Mouse (Mus musculus) common myeloid progenitor, adult 5-6 weeks (primary cell): ENCODE measurements at regions not wholly inside any gene's neighbourhood (a gene's known extent, or its start where the extent isn't known, plus 50 kb on each side); places are given as distances from the start of the nearest gene placed in this dataset.

Experiments
- ATAC-seq: replicated peaks from 2 replicates; pipeline ENCODE4 v1.8.0; 2016; ENCODE audit warnings: low read depth, mild to moderate bottlenecking, moderate TSS enrichment, inconsistent platforms; ENCODE audit not compliant: poor library complexity, severe bottlenecking

DNA sequence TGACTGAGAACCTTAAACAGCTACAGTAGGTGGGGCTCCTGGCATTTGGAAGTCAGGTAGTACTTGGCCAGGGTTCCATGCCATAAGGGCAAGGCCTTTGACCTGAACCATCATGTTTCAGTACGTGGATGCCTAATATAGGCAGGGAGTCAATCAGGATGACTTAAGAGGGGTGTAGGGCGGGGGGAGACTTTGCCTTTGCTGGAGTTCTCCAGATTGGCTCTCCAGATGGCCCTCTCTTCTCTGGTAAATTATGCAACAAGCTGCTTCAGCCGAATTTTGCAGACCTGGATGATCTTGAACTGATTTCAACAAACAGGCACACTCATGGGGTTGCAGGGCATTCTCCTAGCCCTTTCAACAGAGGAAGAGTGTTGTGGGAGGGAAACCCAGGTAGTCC is 633.7 kb downstream of the Inhba start:
- no peak for ATAC-seq

DNA sequence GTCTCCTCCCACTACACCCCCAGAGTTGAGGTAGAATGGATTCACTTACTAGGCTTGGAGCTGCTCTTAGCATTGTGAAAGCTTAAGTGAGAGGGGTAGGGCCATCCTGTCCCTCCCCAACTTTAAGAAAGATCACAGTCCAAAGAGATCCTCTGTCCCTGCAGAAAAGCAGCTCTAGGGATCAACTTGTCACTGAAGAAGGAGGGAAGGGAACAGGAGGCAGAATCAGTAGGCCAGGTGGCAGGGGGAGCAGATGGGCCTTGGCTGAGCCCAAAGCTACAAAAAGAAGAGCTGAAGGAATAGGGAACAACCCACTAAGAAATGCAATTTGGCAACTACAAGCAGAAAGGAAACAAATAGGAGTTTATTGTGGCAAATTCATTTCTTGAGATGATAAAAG is 634.4 kb downstream of the Inhba start:
- ATAC-seq: no peak

DNA sequence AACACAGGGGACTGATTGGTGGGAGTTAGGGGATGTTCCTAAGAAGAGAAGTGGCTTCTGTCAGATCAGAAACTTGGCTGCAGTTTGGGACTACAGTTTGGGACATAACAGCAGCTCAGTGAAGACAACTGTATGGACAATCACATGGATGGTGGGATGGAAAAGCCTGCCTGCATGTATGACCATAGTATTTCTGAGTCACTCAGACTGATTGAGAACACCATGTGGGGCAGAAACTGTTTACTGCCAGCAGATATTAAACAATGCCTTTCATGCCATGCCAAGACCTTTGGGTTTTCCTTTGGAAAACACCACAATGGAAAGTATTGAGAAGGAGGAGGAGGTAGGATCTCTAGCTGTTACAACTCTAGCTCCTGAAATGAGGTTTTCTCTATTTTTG is 635.0 kb downstream of the Inhba start:
- ATAC-seq: no peak

DNA sequence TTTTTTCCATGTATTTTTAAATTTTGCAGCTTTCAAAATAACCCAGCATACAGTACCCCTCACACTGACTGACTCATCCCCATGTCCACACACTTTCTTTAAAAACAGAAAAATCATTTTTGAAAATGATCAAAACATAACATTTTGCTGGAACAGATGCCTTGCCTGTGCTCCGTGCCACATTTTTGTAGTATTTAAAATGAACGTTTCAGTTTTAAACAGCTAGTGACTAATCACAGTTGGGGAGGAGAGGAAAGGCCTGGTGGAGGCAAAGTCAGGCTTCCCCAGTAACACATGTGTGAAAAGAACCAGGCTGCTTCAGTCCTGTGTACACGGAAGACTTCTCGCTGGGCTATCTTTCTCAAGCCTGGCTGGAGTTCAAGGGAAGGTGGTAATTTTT is 644.5 kb downstream of the Inhba start:
- ATAC-seq: no peak

DNA sequence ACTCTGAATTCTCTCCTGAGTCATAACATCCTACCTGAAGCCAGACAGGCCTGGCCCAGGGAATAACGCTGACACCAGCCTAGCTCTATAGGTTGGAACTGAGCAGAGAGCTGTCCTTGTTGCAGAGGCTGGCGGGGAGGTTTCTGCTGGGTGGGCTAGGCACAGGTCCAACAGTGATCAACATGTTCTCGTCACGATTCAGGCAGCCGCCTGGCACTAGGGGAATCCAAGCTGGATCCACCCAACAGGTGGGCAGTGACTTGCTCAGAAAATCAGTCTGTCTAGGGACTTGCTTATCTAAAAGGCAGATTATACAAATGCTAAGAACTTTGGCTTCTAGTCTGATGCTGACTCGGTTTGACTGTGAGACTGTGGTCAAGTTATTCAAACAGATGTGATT is 648.2 kb downstream of the Inhba start:
- ATAC-seq: no peak

DNA sequence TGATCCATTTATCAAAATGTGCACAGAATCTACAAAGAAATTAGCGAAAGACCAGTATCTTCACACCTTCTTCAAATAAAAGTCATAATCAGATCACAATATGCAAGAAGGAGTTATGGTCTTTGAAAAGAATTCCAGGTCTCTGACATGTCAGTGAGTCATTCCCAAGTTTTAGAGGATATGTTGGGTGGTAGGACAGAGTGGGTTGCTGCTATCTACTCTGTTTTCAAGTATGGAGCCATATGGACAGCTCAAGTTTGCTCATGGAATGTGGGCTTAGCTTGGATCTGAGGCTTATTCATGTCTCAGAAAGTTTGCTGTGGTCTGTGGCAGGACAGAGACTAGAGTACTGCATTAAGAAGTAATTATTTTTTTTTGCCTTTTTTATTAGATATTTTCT is 657.0 kb downstream of the Inhba start:
- no peak for ATAC-seq

DNA sequence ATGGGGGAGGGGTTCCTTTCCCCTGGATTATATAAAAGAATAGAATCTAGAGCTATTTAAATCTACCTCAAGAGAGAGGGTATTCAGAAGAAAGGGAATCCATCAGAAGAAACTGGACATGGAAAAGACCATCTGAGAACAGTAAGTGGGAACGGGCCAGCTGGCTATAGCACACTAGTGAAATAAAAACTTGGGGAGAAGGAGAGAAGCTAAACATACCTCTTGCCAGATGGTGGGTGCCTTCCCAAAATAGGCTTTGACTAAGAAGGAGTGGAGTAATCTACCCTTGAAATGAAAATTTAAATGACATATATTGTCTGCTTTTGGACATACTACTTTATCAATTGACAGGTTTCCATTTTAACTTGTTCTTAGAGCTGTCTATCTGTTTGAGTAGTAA is 657.6 kb downstream of the Inhba start:
- no peak for ATAC-seq

DNA sequence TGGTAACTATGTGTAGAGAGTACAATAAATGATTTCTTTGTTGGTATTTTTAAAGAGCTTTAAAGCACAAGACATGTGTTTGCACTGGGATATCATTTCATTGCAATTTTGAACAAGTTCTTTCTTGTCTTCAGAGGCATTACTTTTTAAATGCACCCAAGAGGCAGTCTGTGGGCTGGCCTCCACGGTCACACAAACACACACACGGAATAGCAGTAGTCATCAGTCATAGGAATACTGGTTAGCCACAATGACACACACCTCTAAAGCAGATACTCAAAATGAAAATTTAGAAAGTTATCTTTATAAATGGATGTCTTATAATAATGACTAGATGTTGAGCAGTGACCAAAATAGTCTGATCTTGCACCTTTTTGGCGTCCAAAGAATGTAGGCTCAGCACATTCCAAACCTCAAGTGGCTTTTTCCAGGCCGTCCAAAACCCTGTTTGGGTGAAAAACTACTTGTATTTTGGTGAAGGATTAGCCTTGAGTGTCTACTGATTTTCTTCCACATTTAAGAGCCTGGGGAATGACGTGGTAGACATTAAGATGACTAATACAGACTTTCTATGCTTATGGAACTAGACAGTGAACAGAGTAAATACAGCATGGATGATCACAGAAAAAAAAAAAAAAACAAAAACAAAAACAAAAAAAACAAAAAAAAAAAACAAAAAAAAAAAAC is 658.5 kb downstream of the Inhba start:
- ATAC-seq: no peak

DNA sequence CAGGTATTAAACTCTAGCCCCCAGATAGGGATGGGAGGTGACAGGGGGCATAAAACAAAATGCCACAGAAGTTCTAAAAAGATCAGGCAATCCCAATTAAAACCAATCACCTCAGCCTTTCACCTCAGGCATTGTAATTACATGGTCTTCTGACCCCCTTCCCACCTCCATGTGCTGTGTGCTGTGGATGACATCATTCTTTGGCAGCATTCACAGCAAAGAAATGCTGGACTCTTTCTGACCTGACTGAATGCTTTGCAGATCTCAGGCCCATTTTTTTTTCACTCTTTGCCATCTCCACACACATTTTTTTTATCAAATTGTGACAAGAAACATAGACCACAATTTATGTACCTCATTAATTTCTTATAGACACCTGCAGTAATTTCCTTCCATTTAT is 659.1 kb downstream of the Inhba start:
- no peak for ATAC-seq

DNA sequence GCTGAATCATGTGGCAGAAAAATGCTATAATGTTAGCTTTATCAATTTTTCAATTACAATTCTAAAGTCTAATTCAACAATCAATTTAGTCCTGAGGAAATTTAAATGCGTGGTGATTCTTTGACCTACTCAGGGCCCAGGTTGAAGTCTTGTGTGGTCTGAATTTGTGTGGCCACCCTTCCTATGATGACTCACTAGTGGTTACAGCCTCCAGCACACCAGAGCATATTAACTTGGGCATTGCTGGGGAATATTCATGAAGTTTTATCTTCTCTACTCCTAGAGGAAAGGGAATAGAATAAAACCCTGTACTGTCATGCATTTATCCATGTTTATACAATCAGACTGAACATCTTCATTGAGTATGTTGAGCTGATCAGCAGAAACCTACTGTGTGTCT is 665.2 kb downstream of the Inhba start:
- no peak for ATAC-seq

DNA sequence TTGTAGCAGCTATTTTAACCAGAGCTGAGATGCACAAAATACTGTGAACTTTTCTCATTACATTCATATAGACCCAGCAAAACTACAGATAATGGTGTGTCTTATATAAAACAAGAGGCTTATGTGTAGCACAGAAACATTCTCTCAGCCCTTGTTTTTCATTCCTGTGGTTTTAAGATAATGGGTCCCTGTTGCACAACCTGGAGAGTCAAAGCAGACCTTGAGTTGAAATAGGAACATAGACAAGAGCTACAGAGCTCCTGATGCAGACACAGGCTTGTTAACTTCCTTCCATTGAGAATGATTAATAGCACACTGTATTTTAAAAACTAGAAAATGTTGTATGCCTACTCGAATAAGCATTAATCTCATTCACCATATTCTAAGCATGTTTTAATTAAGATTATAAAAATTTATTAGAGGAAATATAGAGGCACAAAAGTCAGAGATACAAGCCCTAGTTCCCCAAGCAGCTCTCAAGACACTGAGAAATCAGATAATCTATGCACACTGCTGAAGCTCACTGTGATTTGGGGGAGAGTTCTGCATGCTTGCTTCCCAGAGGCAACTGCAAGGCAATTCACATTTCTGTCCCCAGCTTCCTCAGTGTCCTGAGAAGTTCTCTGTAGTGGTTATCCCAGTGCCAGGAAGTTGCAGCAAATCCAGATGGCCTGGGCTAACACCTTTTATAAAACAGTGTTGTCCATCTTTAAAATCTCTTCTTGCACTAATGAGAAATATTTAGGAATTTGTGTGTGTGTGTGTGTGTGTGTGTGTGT is 666.8 kb downstream of the Inhba start:
- no peak for ATAC-seq

DNA sequence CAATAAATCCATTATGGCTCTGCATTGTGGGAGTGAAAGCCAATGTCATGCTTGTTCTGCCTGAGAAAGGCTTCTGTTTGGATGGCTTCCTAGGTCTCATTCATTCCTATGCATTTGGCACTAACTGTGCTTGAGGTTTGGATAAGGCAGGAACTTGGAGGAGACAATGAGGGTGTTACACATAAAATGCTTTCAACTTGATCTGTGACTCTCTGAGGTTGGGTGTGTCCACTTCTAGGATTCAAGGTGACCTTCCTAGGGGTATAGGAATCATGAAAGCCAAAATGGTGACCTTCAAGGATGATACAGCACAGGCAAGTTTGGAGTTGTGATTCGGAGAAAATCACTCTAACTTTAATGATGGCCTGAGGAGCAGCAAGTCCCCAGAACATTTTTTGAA is 682.5 kb downstream of the Inhba start:
- no peak for ATAC-seq

DNA sequence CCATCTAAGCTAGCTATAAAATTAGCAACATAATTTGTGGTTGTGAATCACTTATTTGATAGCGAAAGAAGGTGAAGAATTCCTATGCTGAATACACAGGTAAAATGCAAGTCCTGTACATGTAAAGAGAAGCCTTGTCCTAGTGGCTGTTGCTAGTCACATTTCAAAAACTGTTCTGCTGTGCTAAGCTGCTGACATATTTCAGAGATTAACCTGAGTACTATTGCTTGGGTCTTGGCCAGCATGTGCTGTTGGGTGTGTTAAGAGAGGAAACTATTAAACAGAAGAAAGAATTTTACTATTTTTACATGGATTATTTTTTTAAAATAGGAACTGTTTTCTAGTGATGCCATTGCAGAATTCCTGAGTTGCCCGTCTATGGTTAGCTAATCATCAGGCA is 689.3 kb downstream of the Inhba start:
- ATAC-seq: no peak

DNA sequence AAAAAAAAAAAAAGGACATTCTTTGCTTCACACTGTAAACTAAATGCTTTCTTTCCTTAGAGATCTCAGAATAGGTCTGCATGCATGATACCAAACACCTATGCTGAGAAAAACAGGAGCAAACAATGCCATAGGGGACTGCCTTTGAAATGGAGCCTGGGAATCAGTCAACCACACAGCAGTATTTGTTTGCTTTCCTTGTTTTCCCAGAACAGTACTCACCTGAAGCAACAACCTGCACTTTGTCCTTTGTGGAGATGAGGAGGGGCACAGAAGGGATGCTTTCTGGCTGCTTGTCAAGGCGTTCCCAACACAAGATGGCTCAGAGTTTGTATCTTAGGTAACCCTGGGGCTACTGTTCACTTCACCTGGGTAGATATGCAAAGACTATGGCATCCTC is 690.5 kb downstream of the Inhba start:
- no peak for ATAC-seq

DNA sequence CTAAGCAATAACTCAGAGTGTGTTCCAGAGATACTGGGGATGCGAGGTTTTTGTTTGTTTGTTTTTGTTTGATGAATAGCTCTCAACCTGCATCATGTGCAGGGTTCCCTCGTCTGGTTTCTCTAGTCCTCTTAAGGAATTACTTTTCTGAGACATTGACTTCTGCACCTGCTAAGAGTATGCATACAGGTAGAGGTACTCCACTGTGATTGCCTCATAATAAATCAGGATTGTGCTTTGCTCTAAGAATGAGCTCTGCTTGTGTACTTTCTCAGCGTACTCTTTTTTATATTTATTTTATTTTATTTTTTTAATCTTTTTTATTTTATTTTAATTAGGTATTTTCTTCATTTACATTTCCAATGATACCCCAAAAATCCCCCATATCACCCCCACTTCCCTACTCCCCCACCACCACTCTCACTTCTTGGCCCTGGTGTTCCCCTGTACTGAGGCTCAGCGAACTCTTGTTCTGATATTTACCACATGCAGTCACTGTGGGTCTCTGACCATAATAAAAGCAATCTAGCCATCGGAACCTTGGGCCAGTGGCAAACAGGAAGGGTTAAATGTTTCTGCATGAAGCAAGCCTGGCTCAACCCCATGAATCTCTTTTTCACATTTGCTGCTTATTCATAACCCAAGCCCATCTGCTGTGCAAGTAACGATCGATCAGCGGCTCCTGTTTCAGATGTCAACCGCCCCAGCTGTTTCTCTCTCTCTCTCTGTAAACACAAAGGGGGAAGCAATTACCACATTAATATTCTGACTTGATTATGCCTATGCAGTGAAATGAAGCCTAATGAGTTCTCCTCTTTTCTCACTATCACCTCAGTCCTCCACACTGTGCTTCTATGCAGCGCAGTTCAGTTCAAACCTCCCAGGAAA is 693.8 kb downstream of the Inhba start:
- ATAC-seq: no peak

DNA sequence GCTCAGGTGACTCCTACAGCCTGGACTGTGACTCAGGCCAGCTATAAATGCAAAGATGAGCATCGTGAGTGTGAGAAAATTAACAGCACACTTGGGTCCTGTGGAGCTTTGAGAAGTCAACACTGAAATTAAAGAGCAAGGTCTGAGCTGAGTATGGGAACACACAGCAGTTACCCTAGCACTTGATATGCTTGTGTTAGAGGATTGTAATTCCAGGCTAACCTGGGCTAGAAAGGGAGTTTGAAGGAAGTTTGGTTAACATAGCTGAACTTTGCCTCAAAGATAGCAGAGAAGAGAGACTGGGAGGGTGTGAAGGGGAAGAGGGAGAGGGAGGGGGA is 694.4 kb downstream of the Inhba start:
- no peak for ATAC-seq

DNA sequence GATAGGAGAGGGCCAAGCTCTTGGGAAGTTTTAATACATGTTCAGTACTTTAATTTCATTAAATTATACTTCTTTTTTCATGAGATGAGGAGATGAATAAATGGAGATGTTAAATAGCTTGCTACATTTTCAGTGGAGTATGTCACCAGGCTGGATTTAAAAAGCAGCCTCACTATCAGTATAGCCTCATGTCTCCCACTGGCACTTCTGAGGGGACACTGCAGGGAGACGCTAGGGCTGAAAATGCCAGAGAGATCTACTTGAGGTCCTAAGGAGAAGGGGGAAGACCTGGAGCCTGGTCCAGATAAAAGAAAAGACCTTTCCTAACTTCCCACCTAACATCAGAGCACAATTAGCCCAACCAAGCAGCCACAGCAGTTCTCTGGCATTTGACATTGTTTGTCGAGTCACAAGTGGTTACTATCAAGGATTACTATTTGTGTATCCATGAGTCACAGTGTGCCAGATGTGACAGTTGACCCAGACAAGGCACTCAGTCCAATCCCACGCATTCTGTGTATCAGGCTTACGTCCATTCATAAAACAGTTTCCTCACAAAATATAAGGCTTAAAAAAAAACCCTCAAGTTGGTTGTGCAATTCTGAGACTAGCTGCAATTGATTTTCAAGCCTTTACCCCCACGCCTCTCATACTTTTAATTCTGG is 703.8 kb downstream of the Inhba start:
- 0 out of 2 replicates have a peak, but pooled peaks have one; percentile 7 for ATAC-seq

DNA sequence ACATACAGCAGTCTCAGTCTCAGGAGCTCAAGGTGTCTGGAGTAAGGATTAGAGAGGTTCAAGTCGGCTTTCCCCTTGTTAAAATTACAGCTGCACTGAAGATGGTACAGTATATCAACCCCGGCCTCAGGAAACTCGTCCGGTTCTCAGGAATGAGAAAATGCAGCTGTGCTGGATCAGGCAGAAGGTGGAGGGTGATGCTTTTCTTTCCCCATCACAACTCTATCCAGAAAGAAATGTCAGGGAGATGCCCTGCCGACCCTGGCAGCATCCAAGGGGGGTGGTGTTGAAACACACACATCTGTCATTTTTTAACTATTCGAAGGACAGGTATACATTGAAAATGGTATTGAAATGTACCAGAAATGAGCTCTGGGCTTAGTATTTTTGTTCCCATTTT is 704.7 kb downstream of the Inhba start:
- no peak for ATAC-seq

DNA sequence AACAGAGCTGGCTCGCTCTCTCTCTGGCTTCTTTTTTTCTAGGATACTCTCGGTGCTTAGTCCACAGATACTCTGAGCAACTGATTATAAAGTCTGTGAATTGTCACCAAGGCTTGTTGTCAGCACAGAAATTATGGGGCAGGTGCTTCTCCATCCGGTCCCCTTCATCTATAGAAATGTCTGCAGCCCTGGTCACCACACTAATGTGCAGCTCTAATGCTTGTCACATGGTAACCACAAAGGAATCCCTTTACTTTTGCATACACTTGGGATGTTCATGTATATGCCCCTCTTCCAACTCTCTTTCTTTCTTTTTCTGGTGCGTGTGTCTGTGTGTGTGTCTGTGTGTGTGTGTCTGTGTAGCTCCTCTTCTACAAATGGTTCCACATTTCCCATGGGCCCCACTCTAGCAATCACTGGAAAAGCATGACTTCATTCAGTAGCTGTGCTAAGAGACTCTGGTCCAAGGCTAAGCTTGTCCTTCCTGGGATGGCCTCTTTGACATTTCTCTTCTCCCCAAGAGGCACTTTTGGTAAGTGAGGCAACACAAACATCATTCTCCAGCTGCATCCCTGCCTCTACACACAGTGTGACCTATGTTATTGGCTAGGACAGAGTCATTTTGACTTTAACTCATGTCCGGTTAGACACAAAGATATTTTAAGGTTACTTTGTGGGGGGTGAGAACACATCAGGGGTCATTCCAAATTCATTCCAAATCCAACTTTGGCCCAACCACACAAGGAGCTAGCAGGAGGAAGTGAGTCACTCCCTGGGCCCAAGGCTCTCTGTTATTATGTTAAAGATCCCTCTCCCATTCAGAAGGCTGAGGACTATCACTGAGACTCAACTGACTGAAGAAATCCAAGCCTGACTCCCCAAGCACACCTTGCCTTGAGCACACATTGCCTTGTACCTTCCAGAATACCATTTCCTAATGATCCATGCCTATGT is 705.4 kb downstream of the Inhba start:
- no peak for ATAC-seq
